Mouse (Mus musculus): ENCODE data around the gene Rpl38. TPM values are rescaled to one million over a fixed set of nuclear protein-coding genes. Genes with fewer than 3 reads are reported as not detected.

Gene Rpl38
- polyA plus RNA-seq, 1 experiment from 2014 or later, result 509 TPM

DNA sequence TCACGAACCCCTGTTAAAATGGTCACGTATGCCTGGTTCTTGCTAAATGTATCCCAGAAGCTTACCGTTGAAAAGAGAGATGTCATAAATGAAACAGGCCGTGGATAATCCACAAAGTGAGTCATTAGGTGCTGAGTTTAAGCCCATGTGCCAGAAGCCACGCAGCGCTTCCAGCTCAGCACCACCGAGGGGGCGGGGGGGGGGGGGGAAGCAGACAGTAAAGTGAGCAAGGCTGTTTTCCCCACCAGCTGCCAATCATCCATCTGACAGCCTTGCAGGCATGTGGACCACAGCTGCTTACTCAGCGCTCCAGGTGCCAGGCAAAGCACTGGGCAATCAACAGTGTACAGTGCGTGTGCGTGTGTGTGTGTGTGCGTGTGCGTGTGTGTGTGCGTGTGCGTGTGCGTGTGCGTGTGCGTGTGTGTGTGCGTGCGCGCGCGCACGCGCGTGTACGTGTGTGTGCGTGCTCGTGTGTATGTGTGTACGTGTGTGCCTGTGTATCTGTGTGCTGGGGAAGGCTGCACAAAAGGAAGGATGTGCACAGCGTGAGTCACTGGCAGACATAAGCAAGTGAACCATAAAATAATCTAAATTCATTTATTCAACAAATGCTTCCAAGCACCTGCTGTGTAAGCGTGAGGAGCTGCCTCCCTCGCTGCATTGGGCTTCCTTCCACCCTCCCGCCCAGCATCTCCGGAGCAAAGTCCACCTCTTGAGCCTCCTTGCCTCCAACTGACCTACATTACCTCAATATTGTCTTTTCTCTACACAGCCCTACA lies 31.4 kb upstream of the Rpl38 start:
- Histone ChIP-seq H3K4me1 (ENCODE audit: control insufficient read depth, insufficient read depth, low read length) (peaks cover 4% of the 10 kb centered on the region; the same call in 1 of the 2 replicates), H3K27ac (ENCODE audit: low read length) (no peak overlapping the region), H3K9ac (ENCODE audit: low read length) (no peak overlapping the region), H3K4me2 (ENCODE audit: low read depth, low read length) (peak overlapping the region; percentile 35; the same call in 1 of the 2 replicates), H3K9me3 (replicated peaks; ENCODE audit: control insufficient read depth, low read length) (no peaks in the 10 kb centered on the region), H3K27me3 (ENCODE audit: control insufficient read depth, insufficient read depth, low read length) (peaks cover 27% of the 10 kb centered on the region), H3K36me3 (ENCODE audit: control insufficient read depth, insufficient read depth) (no peaks in the 10 kb centered on the region), H3K4me3 (ENCODE audit: low read length) (no peak overlapping the region)
- WGBS, result 49% methylated on average over 35 of the region's 35 CpGs
- ATAC-seq (replicated peaks; ENCODE audit: extremely low read depth, insufficient read depth, low FRiP score), result no peak

DNA sequence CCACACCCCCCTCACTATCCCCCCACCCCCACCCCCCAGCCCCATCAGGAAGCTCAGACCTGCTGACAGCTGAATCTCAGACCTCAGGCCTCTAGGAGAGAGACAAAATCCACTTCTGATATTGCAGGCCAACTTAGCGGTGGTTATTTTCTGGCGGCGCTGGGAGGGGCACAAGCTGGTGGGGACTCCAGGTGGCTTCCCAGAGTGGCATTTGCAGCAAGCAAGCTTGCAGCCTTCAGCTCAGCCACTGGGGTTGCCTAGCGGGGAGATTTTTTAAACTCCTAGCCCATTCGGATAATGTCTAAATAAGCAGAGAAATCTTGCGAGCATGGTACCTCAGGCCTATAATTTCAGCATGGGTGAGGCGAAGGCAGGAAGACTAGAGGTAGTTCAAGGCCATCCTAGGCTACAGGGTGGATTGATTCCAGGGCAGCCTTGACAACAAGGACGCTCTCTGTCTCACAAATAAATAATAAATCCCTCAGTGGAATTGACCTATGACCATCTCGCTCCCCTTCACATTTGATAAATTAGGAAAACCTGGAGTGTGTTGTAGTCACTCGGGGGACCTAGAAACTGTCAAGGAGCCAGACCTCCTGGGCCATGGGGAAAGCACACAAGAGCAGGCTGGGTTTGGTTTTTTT lies 29.6 kb upstream of the Rpl38 start:
- no peak for ATAC-seq (replicated peaks; ENCODE audit: extremely low read depth, insufficient read depth, low FRiP score)
- Histone ChIP-seq H3K4me1 (ENCODE audit: control insufficient read depth, insufficient read depth, low read length) (peaks cover 4% of the 10 kb centered on the region; the same call in 1 of the 2 replicates), H3K27ac (ENCODE audit: low read length) (no peak overlapping the region), H3K4me2 (ENCODE audit: low read depth, low read length) (no peak overlapping the region), H3K9ac (ENCODE audit: low read length) (no peak overlapping the region), H3K36me3 (ENCODE audit: control insufficient read depth, insufficient read depth) (no peaks in the 10 kb centered on the region), H3K4me3 (ENCODE audit: low read length) (no peak overlapping the region), H3K27me3 (ENCODE audit: control insufficient read depth, insufficient read depth, low read length) (peaks cover 27% of the 10 kb centered on the region), H3K9me3 (replicated peaks; ENCODE audit: control insufficient read depth, low read length) (no peaks in the 10 kb centered on the region)
- WGBS, result 67% methylated on average over 10 of the region's 10 CpGs

DNA sequence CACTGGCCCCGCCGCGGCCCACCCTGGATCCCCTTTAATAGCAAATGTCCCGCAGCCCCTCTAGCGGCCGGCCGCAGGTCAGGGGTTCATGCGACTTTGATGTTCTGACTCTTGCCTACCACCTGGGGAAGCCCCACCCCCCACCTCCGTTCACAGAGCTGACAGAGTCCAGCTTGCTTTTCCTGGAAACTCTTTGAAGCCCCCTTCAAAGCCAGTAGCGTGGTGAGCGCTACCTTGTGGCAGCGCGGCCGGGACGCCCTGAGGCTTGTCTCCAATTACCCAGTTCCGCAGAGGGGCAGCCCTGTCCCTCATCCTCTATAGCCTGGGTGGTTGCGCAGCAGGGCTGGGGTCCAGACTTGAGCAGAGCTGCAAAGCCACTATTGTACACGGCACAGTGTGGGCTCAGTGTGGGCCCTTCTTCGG lies 28.6 kb upstream of the Rpl38 start:
- Histone ChIP-seq H3K4me1 (ENCODE audit: control insufficient read depth, insufficient read depth, low read length) (peaks cover 4% of the 10 kb centered on the region; the same call in 1 of the 2 replicates), H3K4me3 (ENCODE audit: low read length) (no peak overlapping the region), H3K9ac (ENCODE audit: low read length) (no peak overlapping the region), H3K9me3 (replicated peaks; ENCODE audit: control insufficient read depth, low read length) (no peaks in the 10 kb centered on the region), H3K4me2 (ENCODE audit: low read depth, low read length) (no peak overlapping the region), H3K27me3 (ENCODE audit: control insufficient read depth, insufficient read depth, low read length) (peaks cover 27% of the 10 kb centered on the region), H3K27ac (ENCODE audit: low read length) (no peak overlapping the region), H3K36me3 (ENCODE audit: control insufficient read depth, insufficient read depth) (no peaks in the 10 kb centered on the region)
- no peak for ATAC-seq (replicated peaks; ENCODE audit: extremely low read depth, insufficient read depth, low FRiP score)
- 12% methylated on average over 19 of the region's 19 CpGs for WGBS

DNA sequence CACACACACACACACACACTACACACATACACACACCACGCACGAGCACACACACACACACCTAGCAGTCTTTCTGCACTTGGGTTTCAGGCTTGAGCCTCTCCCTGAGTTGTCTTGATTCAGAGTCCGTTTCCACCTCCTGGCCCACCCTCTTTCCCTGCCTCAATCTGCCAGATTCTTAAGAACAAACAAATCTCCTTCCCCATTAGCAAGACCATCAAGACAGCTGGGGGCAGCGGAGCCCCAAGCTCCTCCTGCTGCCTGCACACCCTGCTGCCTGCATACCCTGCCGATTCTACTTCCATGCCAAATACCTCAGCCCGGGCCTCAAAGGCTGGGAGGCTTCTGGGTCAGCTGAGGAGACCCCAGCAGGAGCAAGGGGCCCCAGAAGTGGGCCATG lies 27.7 kb upstream of the Rpl38 start:
- WGBS, result 57% methylated on average over 6 of the region's 6 CpGs
- H3K4me1 ChIP-seq (ENCODE audit: control insufficient read depth, insufficient read depth, low read length), result peaks cover 4% of the 10 kb centered on the region; the same call in 1 of the 2 replicates
- H3K27me3 ChIP-seq (ENCODE audit: control insufficient read depth, insufficient read depth, low read length), result peaks cover 27% of the 10 kb centered on the region
- H3K4me2 ChIP-seq (ENCODE audit: low read depth, low read length), result no peak overlapping the region
- H3K9ac ChIP-seq (ENCODE audit: low read length), result no peak overlapping the region
- no peak overlapping the region for H3K27ac ChIP-seq (ENCODE audit: low read length)
- no peaks in the 10 kb centered on the region for H3K36me3 ChIP-seq (ENCODE audit: control insufficient read depth, insufficient read depth)
- ATAC-seq (replicated peaks; ENCODE audit: extremely low read depth, insufficient read depth, low FRiP score), result no peak
- H3K4me3 ChIP-seq (ENCODE audit: low read length), result no peak overlapping the region
- H3K9me3 ChIP-seq (replicated peaks; ENCODE audit: control insufficient read depth, low read length), result no peaks in the 10 kb centered on the region

DNA sequence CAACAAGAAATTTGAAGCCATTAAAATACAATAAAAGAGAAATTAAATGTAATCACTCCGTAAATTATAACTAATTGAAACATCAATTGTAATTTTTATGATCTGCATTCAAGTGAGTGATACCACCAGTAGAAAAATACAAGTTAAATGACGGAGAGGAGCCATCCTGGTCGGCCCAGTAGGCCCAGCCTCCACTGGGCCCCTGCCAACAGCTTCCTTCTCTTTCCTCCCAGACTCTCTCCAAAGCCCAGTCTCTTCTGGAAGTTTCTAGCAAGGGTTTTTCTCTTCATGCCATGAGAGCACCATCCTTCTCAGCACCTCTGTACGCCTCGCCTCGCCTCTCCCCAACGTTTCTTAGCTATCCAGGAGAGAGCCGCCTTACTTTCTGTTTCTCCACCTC lies 27.2 kb upstream of the Rpl38 start:
- 82% methylated on average over 8 of the region's 8 CpGs for WGBS

DNA sequence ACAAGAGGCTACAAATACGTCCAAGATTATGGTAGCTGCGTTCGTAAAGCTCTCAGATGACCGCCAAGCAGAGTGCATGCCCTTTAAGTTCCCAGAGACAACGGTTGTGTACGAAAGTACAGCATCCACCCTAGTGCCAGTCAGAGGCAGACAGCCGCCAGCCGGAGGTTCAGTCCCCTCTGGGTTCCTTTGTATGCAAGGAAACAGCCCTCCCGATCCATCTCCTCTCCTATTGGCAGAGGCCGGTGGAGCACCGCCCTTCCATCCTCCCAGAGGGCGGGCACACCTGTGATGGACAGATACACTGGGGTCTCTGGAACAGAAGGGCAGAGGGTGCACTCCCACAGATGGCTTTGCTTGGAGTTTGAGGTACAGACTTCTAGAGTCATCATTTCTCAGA lies 26.1 kb upstream of the Rpl38 start:
- H3K27ac ChIP-seq (ENCODE audit: low read length), result no peak overlapping the region
- no peaks in the 10 kb centered on the region for H3K4me1 ChIP-seq (ENCODE audit: control insufficient read depth, insufficient read depth, low read length)
- H3K9ac ChIP-seq (ENCODE audit: low read length), result no peak overlapping the region
- H3K9me3 ChIP-seq (replicated peaks; ENCODE audit: control insufficient read depth, low read length), result peaks cover 5% of the 10 kb centered on the region; the same call in 1 of the 2 replicates
- peaks cover 24% of the 10 kb centered on the region for H3K27me3 ChIP-seq (ENCODE audit: control insufficient read depth, insufficient read depth, low read length)
- H3K4me2 ChIP-seq (ENCODE audit: low read depth, low read length), result no peak overlapping the region
- WGBS, result 58% methylated on average over 12 of the region's 12 CpGs
- ATAC-seq (replicated peaks; ENCODE audit: extremely low read depth, insufficient read depth, low FRiP score), result no peak
- no peaks in the 10 kb centered on the region for H3K36me3 ChIP-seq (ENCODE audit: control insufficient read depth, insufficient read depth)
- no peak overlapping the region for H3K4me3 ChIP-seq (ENCODE audit: low read length)

More for the DNA sequence above, 27.2 kb upstream of the Rpl38 start:
- peaks cover 4% of the 10 kb centered on the region; the same call in 1 of the 2 replicates for H3K4me1 ChIP-seq (ENCODE audit: control insufficient read depth, insufficient read depth, low read length)
- no peak overlapping the region for H3K27ac ChIP-seq (ENCODE audit: low read length)
- no peak overlapping the region for H3K4me2 ChIP-seq (ENCODE audit: low read depth, low read length)
- no peaks in the 10 kb centered on the region for H3K9me3 ChIP-seq (replicated peaks; ENCODE audit: control insufficient read depth, low read length)
- ATAC-seq (replicated peaks; ENCODE audit: extremely low read depth, insufficient read depth, low FRiP score), result no peak
- no peak overlapping the region for H3K9ac ChIP-seq (ENCODE audit: low read length)
- no peaks in the 10 kb centered on the region for H3K36me3 ChIP-seq (ENCODE audit: control insufficient read depth, insufficient read depth)
- H3K27me3 ChIP-seq (ENCODE audit: control insufficient read depth, insufficient read depth, low read length), result peaks cover 27% of the 10 kb centered on the region
- no peak overlapping the region for H3K4me3 ChIP-seq (ENCODE audit: low read length)

DNA sequence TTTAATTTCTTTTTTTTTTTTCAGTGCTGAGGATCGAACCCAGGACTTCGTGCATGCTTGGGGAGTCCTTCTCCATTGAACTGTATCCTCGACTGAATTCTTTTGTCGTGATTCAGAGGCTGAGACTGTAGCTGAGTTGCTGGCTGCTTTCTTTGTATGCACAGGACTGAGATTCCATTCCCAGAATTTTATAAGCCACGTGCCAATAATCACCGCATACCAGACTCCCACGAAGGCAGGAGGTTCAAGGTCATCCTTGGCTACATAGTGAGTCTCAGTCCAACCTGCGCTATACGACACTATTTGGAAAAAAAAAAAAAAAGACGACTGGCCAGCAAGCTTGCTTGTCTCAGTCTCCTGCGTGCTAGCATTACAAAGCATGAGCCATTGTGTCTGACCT lies 25.4 kb upstream of the Rpl38 start:
- no peak overlapping the region for H3K27ac ChIP-seq (ENCODE audit: low read length)
- no peaks in the 10 kb centered on the region for H3K36me3 ChIP-seq (ENCODE audit: control insufficient read depth, insufficient read depth)
- no peaks in the 10 kb centered on the region for H3K4me1 ChIP-seq (ENCODE audit: control insufficient read depth, insufficient read depth, low read length)
- WGBS, result 61% methylated on average over 11 of the region's 11 CpGs
- H3K27me3 ChIP-seq (ENCODE audit: control insufficient read depth, insufficient read depth, low read length), result peaks cover 17% of the 10 kb centered on the region
- no peak for ATAC-seq (replicated peaks; ENCODE audit: extremely low read depth, insufficient read depth, low FRiP score)
- no peak overlapping the region for H3K4me3 ChIP-seq (ENCODE audit: low read length)
- no peak overlapping the region for H3K4me2 ChIP-seq (ENCODE audit: low read depth, low read length)
- peaks cover 5% of the 10 kb centered on the region; the same call in 1 of the 2 replicates for H3K9me3 ChIP-seq (replicated peaks; ENCODE audit: control insufficient read depth, low read length)
- H3K9ac ChIP-seq (ENCODE audit: low read length), result no peak overlapping the region

DNA sequence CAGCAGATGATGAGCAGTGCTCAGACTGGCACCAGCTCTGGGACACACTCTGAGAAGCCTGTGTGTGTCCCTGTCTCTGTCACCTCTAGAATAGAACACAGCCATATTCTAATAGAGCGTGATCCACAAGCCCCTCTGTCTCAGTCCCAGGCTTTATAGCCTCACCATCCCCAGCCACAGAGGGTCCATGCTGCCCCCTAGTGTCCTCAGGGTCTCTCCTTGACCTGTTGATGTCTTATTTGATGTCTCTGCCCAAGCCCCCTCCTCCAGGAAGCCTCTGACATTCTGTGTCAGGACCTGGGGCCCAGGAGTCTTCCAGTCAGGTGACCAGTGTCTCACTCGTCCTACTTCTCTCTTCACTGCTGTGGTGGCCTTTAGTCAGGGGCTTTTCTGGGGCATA lies 24.2 kb upstream of the Rpl38 start:
- Histone ChIP-seq H3K27ac (ENCODE audit: low read length) (no peak overlapping the region), H3K4me2 (ENCODE audit: low read depth, low read length) (no peak overlapping the region), H3K9ac (ENCODE audit: low read length) (no peak overlapping the region), H3K27me3 (ENCODE audit: control insufficient read depth, insufficient read depth, low read length) (peaks cover 13% of the 10 kb centered on the region), H3K9me3 (replicated peaks; ENCODE audit: control insufficient read depth, low read length) (peaks cover 5% of the 10 kb centered on the region; the same call in 1 of the 2 replicates), H3K4me3 (ENCODE audit: low read length) (no peak overlapping the region), H3K36me3 (ENCODE audit: control insufficient read depth, insufficient read depth) (no peaks in the 10 kb centered on the region), H3K4me1 (ENCODE audit: control insufficient read depth, insufficient read depth, low read length) (no peaks in the 10 kb centered on the region)
- no peak for ATAC-seq (replicated peaks; ENCODE audit: extremely low read depth, insufficient read depth, low FRiP score)
- WGBS, result 33% methylated on average over 2 of the region's 2 CpGs

DNA sequence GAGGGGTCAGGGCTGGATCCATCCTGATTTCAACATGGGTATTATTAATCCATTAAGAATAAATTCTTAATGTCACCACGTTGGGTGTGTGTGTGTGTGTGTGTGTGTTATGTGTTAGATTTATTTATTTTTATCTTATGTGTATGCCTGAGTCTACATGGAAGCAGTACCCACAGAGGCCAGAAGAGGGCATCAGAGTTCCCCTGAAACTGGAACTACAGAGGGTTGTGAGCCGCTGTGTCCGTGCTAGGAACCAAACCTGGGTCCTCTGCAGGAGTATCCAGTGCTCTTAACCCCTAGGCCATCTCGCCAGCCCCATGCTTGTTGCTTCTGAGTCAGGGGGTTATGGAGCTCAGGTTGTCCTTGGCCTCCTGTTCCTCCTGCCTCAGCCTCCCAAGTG lies 18.8 kb upstream of the Rpl38 start:
- WGBS, result 69% methylated on average over 4 of the region's 4 CpGs
- no peaks in the 10 kb centered on the region for H3K4me1 ChIP-seq (ENCODE audit: control insufficient read depth, insufficient read depth, low read length)
- H3K9ac ChIP-seq (ENCODE audit: low read length), result no peak overlapping the region
- H3K36me3 ChIP-seq (ENCODE audit: control insufficient read depth, insufficient read depth), result no peaks in the 10 kb centered on the region
- peaks cover 7% of the 10 kb centered on the region for H3K27me3 ChIP-seq (ENCODE audit: control insufficient read depth, insufficient read depth, low read length)
- H3K4me3 ChIP-seq (ENCODE audit: low read length), result no peak overlapping the region
- ATAC-seq (replicated peaks; ENCODE audit: extremely low read depth, insufficient read depth, low FRiP score), result no peak
- H3K4me2 ChIP-seq (ENCODE audit: low read depth, low read length), result no peak overlapping the region
- no peak overlapping the region for H3K27ac ChIP-seq (ENCODE audit: low read length)
- H3K9me3 ChIP-seq (replicated peaks; ENCODE audit: control insufficient read depth, low read length), result peaks cover 5% of the 10 kb centered on the region; the same call in 1 of the 2 replicates
